Mouse (Mus musculus) erythroblast, embryonic 14.5 days (primary cell): Measurements from ENCODE around the gene Rab37.

Experiments
- GATA1 ChIP-seq: IDR thresholded peaks from 2 replicates; pipeline ENCODE4 v1.6.1; 2012; ENCODE audit warnings: low read length, inconsistent platforms, mixed read lengths
- TAL1 ChIP-seq: IDR thresholded peaks from 3 replicates; pipeline ENCODE4 v1.6.1; 2012; ENCODE audit warnings: low read length, inconsistent platforms, mixed read lengths

GRCm38 (mm10) chr11:115208776-115209732 is 117.8 kb downstream of the Rab37 start:
- TF ChIP-seq TAL1 (no peak), GATA1 (no peak)
